Mouse (Mus musculus): ENCODE measurements around the gene Rbbp5.

DNA sequence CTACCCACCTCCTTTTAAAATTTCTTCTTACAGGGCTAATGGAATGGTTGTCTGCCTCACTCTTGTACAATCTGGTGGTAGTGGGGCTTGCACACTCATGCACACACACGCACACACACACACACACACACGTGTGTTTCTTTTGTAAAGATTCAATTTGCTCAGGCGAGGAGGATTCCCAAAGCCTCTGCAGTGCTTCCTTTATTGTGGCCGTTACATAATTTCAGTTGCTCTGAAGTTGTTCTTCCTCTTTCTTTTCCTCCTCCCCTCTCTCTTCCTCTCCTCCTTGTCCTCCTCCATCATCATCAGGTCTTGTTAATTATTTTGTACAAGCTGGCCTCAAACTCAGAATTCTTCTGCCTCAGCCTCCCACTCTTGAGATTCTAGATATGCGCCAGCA lies 39.8 kb upstream of the Rbbp5 start:
- no peak for TF ChIP-seq GATA1 (IDR thresholded peaks at IDR 0.05; ENCODE audit: borderline replicate concordance, low read length)
- no peak for TF ChIP-seq FLI1 (IDR thresholded peaks at IDR 0.05; ENCODE audit: low read length)
